Mouse (Mus musculus): Measurements from ENCODE around the gene Bmp10. TPM values are rescaled to one million over a fixed set of nuclear protein-coding genes. Genes with fewer than 3 reads are reported as not detected.

The Bmp10 gene
- polyA plus RNA-seq, 1 experiment = not detected

DNA sequence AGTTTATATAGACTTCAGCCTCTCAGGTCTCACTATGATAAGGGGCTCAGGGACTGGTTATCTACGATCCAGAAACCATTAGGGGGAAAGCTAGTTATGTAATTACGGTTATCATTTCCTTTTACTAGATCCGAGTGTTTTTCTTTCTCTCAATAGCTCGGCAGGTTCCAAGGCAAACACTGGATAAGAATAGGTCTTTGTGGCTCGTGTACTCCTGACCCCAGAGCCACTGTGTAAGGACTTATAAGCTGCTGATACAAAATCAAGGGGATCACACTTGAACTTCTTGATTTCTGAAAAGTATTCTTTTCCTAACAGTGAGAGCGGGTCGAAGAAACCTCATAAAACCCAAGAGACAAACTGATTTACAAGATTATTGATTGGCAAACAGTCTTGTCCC is 39.9 kb upstream of the Bmp10 start, which contains the start of gene Gkn3:
Gkn3 (minus strand) TSS at position 59 of the 400 bp plus-strand sequence.
- no peaks in the 10 kb centered on the region for H3K36me3 ChIP-seq (ENCODE audit: control insufficient read depth, insufficient read depth)
- H3ac ChIP-seq (ENCODE audit: control insufficient read depth, insufficient read length) = no peak within 1 kb of the TSS
- H3K4me2 ChIP-seq (ENCODE audit: low read depth) = no peak within 1 kb of the TSS
- TF ChIP-seq USF1 (IDR thresholded peaks at IDR 0.05; ENCODE audit: low read depth) (no peak), REST (IDR thresholded peaks at IDR 0.05; ENCODE audit: insufficient read depth, insufficient read length) (no peak), MAX (IDR thresholded peaks at IDR 0.05; ENCODE audit: low read depth) (no peak)
- H3K79me2 ChIP-seq (ENCODE audit: control insufficient read depth, insufficient read depth) = no peaks in the 10 kb centered on the region
- no peaks in the 10 kb centered on the region for H3K27me3 ChIP-seq (ENCODE audit: control insufficient read depth, insufficient read depth, insufficient read length)
- H3K4me3 ChIP-seq = no peak within 1 kb of the TSS

DNA sequence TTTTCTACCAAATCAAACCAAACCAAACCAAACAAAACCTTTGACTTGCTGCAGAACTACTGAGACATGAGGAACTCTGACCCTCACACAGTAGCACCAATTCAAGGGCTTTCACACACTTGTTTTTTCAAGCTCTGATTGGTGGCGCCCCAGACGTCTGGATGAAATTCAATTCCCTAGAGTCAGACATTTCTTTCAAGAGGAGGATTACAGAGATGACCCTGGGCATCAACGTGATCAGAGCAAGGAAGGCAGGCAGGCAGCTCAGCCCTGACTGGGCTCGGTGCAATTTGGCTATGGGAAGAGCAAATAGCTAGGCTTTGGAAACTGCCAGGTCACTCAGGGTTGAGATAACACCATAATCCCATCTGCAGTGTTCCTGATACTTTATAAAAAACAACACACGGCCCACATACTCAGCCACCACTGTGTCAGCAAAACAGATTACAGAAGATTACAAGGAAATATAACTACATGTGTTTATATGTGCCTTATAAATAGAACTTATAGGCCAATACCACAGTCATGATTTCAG is 39.3 kb upstream of the Bmp10 start:
- TF ChIP-seq MAX (IDR thresholded peaks at IDR 0.05; ENCODE audit: low read depth) (no peak), E2F4 (IDR thresholded peaks at IDR 0.05; ENCODE audit: insufficient read depth) (no peak), TCF3 (IDR thresholded peaks at IDR 0.05; ENCODE audit: insufficient read length, low read depth) (no peak), USF1 (IDR thresholded peaks at IDR 0.05; ENCODE audit: low read depth) (no peak), REST (IDR thresholded peaks at IDR 0.05; ENCODE audit: insufficient read depth, insufficient read length) (no peak), POLR2AphosphoS2 (IDR thresholded peaks at IDR 0.05; ENCODE audit: insufficient read length, low read depth) (no peak), MYOG (IDR thresholded peaks at IDR 0.05; ENCODE audit: control insufficient read depth in 1 of 3, insufficient read depth in 1 of 3, insufficient read length in 2 of 3, low read depth in 2 of 3) (no peak), CEBPB (IDR thresholded peaks at IDR 0.05; ENCODE audit: insufficient read depth, poor library complexity, severe bottlenecking) (no peak), SRF (IDR thresholded peaks at IDR 0.05; ENCODE audit: control insufficient read depth, insufficient read length, low read depth) (no peak), MYOD1 (IDR thresholded peaks at IDR 0.05; ENCODE audit: control insufficient read depth in 1 of 3, insufficient read length in 2 of 3, low read depth in 2 of 3) (no peak), POLR2A (IDR thresholded peaks at IDR 0.05; ENCODE audit: insufficient read length, low read depth) (no peak), TCF12 (IDR thresholded peaks at IDR 0.05; ENCODE audit: insufficient read depth, poor library complexity, severe bottlenecking) (no peak)
- no peaks in the 10 kb centered on the region for H3K79me2 ChIP-seq (ENCODE audit: control insufficient read depth, insufficient read depth)
- H3K4me3 ChIP-seq = no peak overlapping the region
- H3K27me3 ChIP-seq (ENCODE audit: control insufficient read depth, insufficient read depth, insufficient read length) = no peaks in the 10 kb centered on the region
- no peak overlapping the region for H3ac ChIP-seq (ENCODE audit: control insufficient read depth, insufficient read length)
- H3K36me3 ChIP-seq (ENCODE audit: control insufficient read depth, insufficient read depth) = no peaks in the 10 kb centered on the region
- no peak overlapping the region for H3K4me2 ChIP-seq (ENCODE audit: low read depth)

DNA sequence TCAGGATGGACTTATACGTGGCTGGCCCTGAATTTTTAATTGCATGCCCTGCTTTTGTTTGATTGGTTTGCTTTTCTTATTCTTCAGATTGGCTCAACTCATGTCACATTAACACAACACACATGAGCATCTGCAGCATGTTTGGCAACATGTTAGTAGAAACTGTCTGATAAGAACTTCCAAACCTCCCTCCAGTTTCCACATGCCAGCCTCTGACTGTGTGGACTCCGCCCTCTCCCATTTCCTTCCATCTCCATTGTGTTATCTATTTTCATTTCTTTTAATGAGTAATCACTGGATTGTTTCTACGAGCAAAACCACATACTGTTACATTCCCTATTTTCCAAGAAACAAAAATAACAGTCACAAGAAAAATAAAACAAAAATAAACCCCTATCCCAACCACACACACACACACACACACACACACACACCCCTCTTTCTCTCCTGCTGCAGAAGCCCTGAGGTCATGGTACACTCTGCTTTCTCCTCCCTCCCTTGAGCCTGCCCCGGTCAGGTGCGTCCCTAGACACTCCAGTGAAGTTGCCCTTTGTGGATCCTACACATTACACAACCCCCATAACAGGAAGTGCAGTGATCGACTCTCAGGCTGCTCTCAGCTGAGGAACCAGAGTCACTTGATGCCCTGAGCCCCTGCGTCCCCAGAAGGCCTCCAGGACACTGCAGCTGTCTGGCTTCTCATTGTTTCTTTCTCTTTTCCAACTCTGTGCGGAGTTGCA is 35.2 kb upstream of the Bmp10 start:
- H3K4me3 ChIP-seq = no peak overlapping the region
- no peaks in the 10 kb centered on the region for H3K36me3 ChIP-seq (ENCODE audit: control insufficient read depth, insufficient read depth)
- no peak overlapping the region for H3ac ChIP-seq (ENCODE audit: control insufficient read depth, insufficient read length)
- TF ChIP-seq MYOD1 (IDR thresholded peaks at IDR 0.05; ENCODE audit: control insufficient read depth in 1 of 3, insufficient read length in 2 of 3, low read depth in 2 of 3) (no peak), REST (IDR thresholded peaks at IDR 0.05; ENCODE audit: insufficient read depth, insufficient read length) (no peak), USF1 (IDR thresholded peaks at IDR 0.05; ENCODE audit: low read depth) (no peak), TCF12 (IDR thresholded peaks at IDR 0.05; ENCODE audit: insufficient read depth, poor library complexity, severe bottlenecking) (no peak), MAX (IDR thresholded peaks at IDR 0.05; ENCODE audit: low read depth) (no peak)
- no peaks in the 10 kb centered on the region for H3K79me2 ChIP-seq (ENCODE audit: control insufficient read depth, insufficient read depth)
- no peak overlapping the region for H3K4me2 ChIP-seq (ENCODE audit: low read depth)
- H3K27me3 ChIP-seq (ENCODE audit: control insufficient read depth, insufficient read depth, insufficient read length) = peaks cover 10% of the 10 kb centered on the region

DNA sequence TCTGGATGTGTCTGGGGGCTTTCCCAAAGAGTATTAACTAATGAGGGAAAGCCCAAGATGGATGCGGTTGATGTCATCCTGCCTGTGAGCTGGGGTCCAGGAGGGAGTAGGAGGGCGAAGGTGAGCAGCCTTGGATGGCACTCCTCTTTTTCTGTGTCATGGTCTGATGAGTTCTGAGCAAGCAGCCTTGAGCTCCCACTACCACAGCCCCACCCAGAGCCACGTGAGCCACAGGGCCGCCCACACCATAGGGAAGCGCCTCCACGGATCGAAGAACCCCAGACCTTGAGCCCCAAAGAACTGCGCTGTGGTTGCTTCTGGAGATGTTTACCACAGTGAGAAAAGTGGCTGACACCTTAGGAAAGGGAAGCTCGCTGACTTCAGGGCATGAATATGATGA is 34.0 kb upstream of the Bmp10 start:
- H3K79me2 ChIP-seq (ENCODE audit: control insufficient read depth, insufficient read depth) = no peaks in the 10 kb centered on the region
- H3K27me3 ChIP-seq (ENCODE audit: control insufficient read depth, insufficient read depth, insufficient read length) = peaks cover 10% of the 10 kb centered on the region
- H3K4me2 ChIP-seq (ENCODE audit: low read depth) = no peak overlapping the region
- H3K4me3 ChIP-seq = no peak overlapping the region
- no peak overlapping the region for H3ac ChIP-seq (ENCODE audit: control insufficient read depth, insufficient read length)
- TF ChIP-seq REST (IDR thresholded peaks at IDR 0.05; ENCODE audit: insufficient read depth, insufficient read length) (no peak), MYOG (IDR thresholded peaks at IDR 0.05; ENCODE audit: control insufficient read depth in 1 of 3, insufficient read depth in 1 of 3, insufficient read length in 2 of 3, low read depth in 2 of 3) (no peak), E2F4 (IDR thresholded peaks at IDR 0.05; ENCODE audit: insufficient read depth) (no peak), MYOD1 (IDR thresholded peaks at IDR 0.05; ENCODE audit: control insufficient read depth in 1 of 3, insufficient read length in 2 of 3, low read depth in 2 of 3) (no peak), POLR2AphosphoS2 (IDR thresholded peaks at IDR 0.05; ENCODE audit: insufficient read length, low read depth) (no peak), MAX (IDR thresholded peaks at IDR 0.05; ENCODE audit: low read depth) (no peak), CEBPB (IDR thresholded peaks at IDR 0.05; ENCODE audit: insufficient read depth, poor library complexity, severe bottlenecking) (no peak), POLR2A (IDR thresholded peaks at IDR 0.05; ENCODE audit: insufficient read length, low read depth) (no peak), SRF (IDR thresholded peaks at IDR 0.05; ENCODE audit: control insufficient read depth, insufficient read length, low read depth) (no peak), USF1 (IDR thresholded peaks at IDR 0.05; ENCODE audit: low read depth) (no peak), TCF3 (IDR thresholded peaks at IDR 0.05; ENCODE audit: insufficient read length, low read depth) (no peak)
- H3K36me3 ChIP-seq (ENCODE audit: control insufficient read depth, insufficient read depth) = no peaks in the 10 kb centered on the region

DNA sequence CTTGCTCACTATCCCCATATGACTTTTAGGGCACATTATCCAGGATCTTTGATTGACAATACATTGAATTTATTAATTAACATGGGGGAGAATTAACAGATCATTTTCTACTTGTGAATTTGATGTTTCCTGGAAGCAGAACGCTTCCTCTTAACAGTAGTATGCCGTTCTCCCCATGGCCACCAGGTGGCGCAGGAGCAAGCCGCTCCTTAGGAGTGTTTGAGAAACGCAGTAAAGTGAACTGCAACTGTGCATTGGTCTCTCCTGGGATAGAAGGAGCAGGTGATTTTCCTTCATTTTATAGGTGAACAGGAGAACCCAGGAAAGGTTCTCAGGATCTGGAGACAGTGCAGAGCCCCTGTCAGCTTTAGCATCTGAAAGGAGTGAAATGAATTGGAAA is 29.7 kb upstream of the Bmp10 start:
- Histone ChIP-seq H3K4me3 (no peak overlapping the region), H3ac (ENCODE audit: control insufficient read depth, insufficient read length) (no peak overlapping the region), H3K4me2 (ENCODE audit: low read depth) (no peak overlapping the region), H3K27me3 (ENCODE audit: control insufficient read depth, insufficient read depth, insufficient read length) (peaks cover 10% of the 10 kb centered on the region), H3K79me2 (ENCODE audit: control insufficient read depth, insufficient read depth) (no peaks in the 10 kb centered on the region), H3K36me3 (ENCODE audit: control insufficient read depth, insufficient read depth) (no peaks in the 10 kb centered on the region)
- no peak for TF ChIP-seq TCF12 (IDR thresholded peaks at IDR 0.05; ENCODE audit: insufficient read depth, poor library complexity, severe bottlenecking)
- no peak for TF ChIP-seq CEBPB (IDR thresholded peaks at IDR 0.05; ENCODE audit: insufficient read depth, poor library complexity, severe bottlenecking)
- TF ChIP-seq MYOD1 (IDR thresholded peaks at IDR 0.05; ENCODE audit: control insufficient read depth in 1 of 3, insufficient read length in 2 of 3, low read depth in 2 of 3) = no peak
- TF ChIP-seq TCF3 (IDR thresholded peaks at IDR 0.05; ENCODE audit: insufficient read length, low read depth) = no peak
- no peak for TF ChIP-seq POLR2AphosphoS2 (IDR thresholded peaks at IDR 0.05; ENCODE audit: insufficient read length, low read depth)
- no peak for TF ChIP-seq POLR2A (IDR thresholded peaks at IDR 0.05; ENCODE audit: insufficient read length, low read depth)
- no peak for TF ChIP-seq E2F4 (IDR thresholded peaks at IDR 0.05; ENCODE audit: insufficient read depth)
- TF ChIP-seq USF1 (IDR thresholded peaks at IDR 0.05; ENCODE audit: low read depth) = no peak
- no peak for TF ChIP-seq MAX (IDR thresholded peaks at IDR 0.05; ENCODE audit: low read depth)
- no peak for TF ChIP-seq REST (IDR thresholded peaks at IDR 0.05; ENCODE audit: insufficient read depth, insufficient read length)
- no peak for TF ChIP-seq SRF (IDR thresholded peaks at IDR 0.05; ENCODE audit: control insufficient read depth, insufficient read length, low read depth)
- TF ChIP-seq MYOG (IDR thresholded peaks at IDR 0.05; ENCODE audit: control insufficient read depth in 1 of 3, insufficient read depth in 1 of 3, insufficient read length in 2 of 3, low read depth in 2 of 3) = no peak
